Mouse (Mus musculus): ENCODE measurements around the gene Lias. TPM values are rescaled to one million over a fixed set of nuclear protein-coding genes. Genes with fewer than 3 reads are reported as not detected.

Lias gene
- polyA plus RNA-seq, 1 experiment from 2014 or later, result 68.0 TPM

Other genes starting within 250 kb of the Lias start
- gene Wdr19, start 191.8 kb upstream of the Lias start, polyA plus RNA-seq (2016; fragmentation: Nextera tagmentation; extraction: Ambion mirVana), result 12.4 and 12.7 TPM in 2 replicates
- gene Rfc1, start 55.8 kb upstream of the Lias start, polyA plus RNA-seq (2016; fragmentation: Nextera tagmentation; extraction: Ambion mirVana), result 87.3 and 103 TPM in 2 replicates
- gene Klb, start 43.2 kb upstream of the Lias start, polyA plus RNA-seq (2016; fragmentation: Nextera tagmentation; extraction: Ambion mirVana), result 0.06 TPM in 1 of 2 replicates, not detected in the other
- 851 and 959 TPM in 2 replicates for gene Rpl9, start 53 bp upstream of the Lias start, polyA plus RNA-seq (2016; fragmentation: Nextera tagmentation; extraction: Ambion mirVana)
- gene Ugdh, start 44.5 kb downstream of the Lias start, polyA plus RNA-seq (2016; fragmentation: Nextera tagmentation; extraction: Ambion mirVana), result 54.4 and 57.4 TPM in 2 replicates
- not detected in 2 replicates for gene Gm43552, start 101.3 kb downstream of the Lias start, polyA plus RNA-seq (2016; fragmentation: Nextera tagmentation; extraction: Ambion mirVana)
- gene Smim14, start 145.7 kb downstream of the Lias start, polyA plus RNA-seq (2016; fragmentation: Nextera tagmentation; extraction: Ambion mirVana), result 68.6 and 78.9 TPM in 2 replicates
- gene Ube2k, start 145.7 kb downstream of the Lias start, polyA plus RNA-seq (2016; fragmentation: Nextera tagmentation; extraction: Ambion mirVana), result 182 and 192 TPM in 2 replicates

All from midbrain, embryonic 10.5 days (tissue).